7 mouse cellular contexts compared by ENCODE assay signal in genomic region chr7:15922220-15922773, GRCm38 (mm10). TPM values are rescaled to one million over a fixed set of nuclear protein-coding genes. Genes with fewer than 3 reads are reported as not detected.
DNase-seq lines count a peak whose midpoint lies in the region; ATAC-seq lines count a peak whose summit lies in the region.

Gene Selenow (minus strand): TSS chr7:15922402.

- H3K9ac ChIP-seq in intestine, embryonic 15.5 days = peak within 1 kb of the TSS; percentile 67

- H3K27me3 ChIP-seq in intestine, embryonic 15.5 days (replicated peaks) = no peaks in the 10 kb centered on the region
- peaks cover 17% of the 10 kb centered on the region for H3K27me3 ChIP-seq in midbrain, embryonic 10.5 days (ENCODE audit: low read depth, poor library complexity, severe bottlenecking)

- peak within 1 kb of the TSS; percentile 81 for H3K4me2 ChIP-seq in intestine, embryonic 15.5 days (replicated peaks)

- peak within 1 kb of the TSS; percentile 76 for H3K27ac ChIP-seq in intestine, embryonic 15.5 days
- peak within 1 kb of the TSS; percentile 98 for H3K27ac ChIP-seq in midbrain, embryonic 10.5 days (replicated peaks)

- no peaks in the 10 kb centered on the region for H3K9me3 ChIP-seq in intestine, embryonic 15.5 days
- H3K9me3 ChIP-seq in midbrain, embryonic 10.5 days (replicated peaks) = no peaks in the 10 kb centered on the region; the same call in 1 of the 2 replicates

- peak; percentile 84 to 89 for DNase-seq in adrenal gland, adult 18-20 months (ENCODE audit: low spot score in 2 of 2)
- DNase-seq in embryo, embryonic 11 days = peak; percentile 96
- DNase-seq in gastrocnemius, postnatal 36 days = peak; percentile 91 to 92
- peak; percentile 94 for DNase-seq in left cerebral cortex, postnatal 25 days (ENCODE audit: low spot score in 2 of 2)
- DNase-seq in midbrain, embryonic 10.5 days (ENCODE audit: low spot score) = peak; percentile 93
- DNase-seq in right cerebral cortex, postnatal 4 days = peak; percentile 92

- intact Hi-C loops in gastrocnemius, postnatal 36 days (cut with DNase I) = no loop called here
- intact Hi-C loops in left cerebral cortex, postnatal 25 days (cut with DNase I) = loop anchor here (2.0 to 10.0 kb wide), 3 partner anchors 23 to 1145 kb away; partner anchors contain the start of gene Calm3

- ATAC-seq in intestine, embryonic 15.5 days = peak; percentile 97

- H3K4me3 ChIP-seq in intestine, embryonic 15.5 days (replicated peaks) = peak within 1 kb of the TSS; percentile 75
- H3K4me3 ChIP-seq in midbrain, embryonic 10.5 days = peak within 1 kb of the TSS; percentile 82

- under 1% methylated on average over 33 of the region's 33 CpGs for WGBS in intestine, embryonic 15.5 days
- under 1% methylated on average over 33 of the region's 33 CpGs for WGBS in midbrain, embryonic 10.5 days

- H3K4me1 ChIP-seq in intestine, embryonic 15.5 days (replicated peaks) = peaks cover 20% of the 10 kb centered on the region
- peaks cover 26% of the 10 kb centered on the region for H3K4me1 ChIP-seq in midbrain, embryonic 10.5 days

- peaks cover 19% of the 10 kb centered on the region; the same call in 1 of the 2 replicates for H3K36me3 ChIP-seq in intestine, embryonic 15.5 days
- peaks cover 36% of the 10 kb centered on the region for H3K36me3 ChIP-seq in midbrain, embryonic 10.5 days

RNA-seq across cellular contexts. Expression of gene Selenow, which starts in this region (rescaled TPM):
- 100 to 1,000 TPM; 179 to 265 TPM for total RNA-seq in adrenal gland, adult 18-20 months (2021)
- total RNA-seq in gastrocnemius, postnatal 36 days (2021) = 1,000 to 10,000 TPM; 1,487 to 1,586 TPM
- polyA plus RNA-seq in intestine, embryonic 15.5 days (2015; fragmentation: Nextera tagmentation; extraction: Ambion mirVana) = 645 and 657 TPM in 2 replicates
- total RNA-seq in left cerebral cortex, postnatal 25 days (2021) = 1,000 to 10,000 TPM; 1,337 to 1,417 TPM
- polyA plus RNA-seq in midbrain, embryonic 10.5 days (2016; fragmentation: Nextera tagmentation; extraction: Ambion mirVana) = 864 and 990 TPM in 2 replicates

Comparison
In these comparisons a context has a peak if more than half of its experiments do, and no peak if none do; other contexts are left out.
1. Peak in every context shown above with its lines: DNase-seq, ATAC-seq, H3K4me3 ChIP-seq and H3K27ac ChIP-seq.
2. RNA of gene Selenow (total RNA-seq): 1,487 to 1,586 TPM in gastrocnemius, postnatal 36 days and 1,337 to 1,417 TPM in left cerebral cortex, postnatal 25 days; 179 to 265 TPM in adrenal gland, adult 18-20 months; every median in the first group is over 4 times any median in the second.